Mouse (Mus musculus) embryonic facial prominence, embryonic 15.5 days (tissue): Measurements from ENCODE around the gene Tbc1d7. TPM values are rescaled to one million over a fixed set of nuclear protein-coding genes. Genes with fewer than 3 reads are reported as not detected.

Experiments used
- ATAC-seq: fragments of 200-750 bp; cut with Nextera tagmentation; 2 replicates; pipeline ENCODE4 v1.8.0; 2017; ENCODE audit warnings: low read depth, moderate TSS enrichment; ENCODE audit not compliant: insufficient number of reproducible peaks, low FRiP score, low TSS enrichment
- H3K27ac ChIP-seq: fragments of 300-500 bp; sonication (generic); replicated peaks from 2 replicates; pipeline ENCODE4 v1.5.1; 2015; ENCODE audit warnings: mild to moderate bottlenecking, inconsistent platforms
- H3K27me3 ChIP-seq: fragments of 300-500 bp; sonication (generic); 2 replicates; pipeline ENCODE4 v1.6.1; 2015; ENCODE audit warnings: inconsistent platforms
- H3K36me3 ChIP-seq: fragments of 300-500 bp; sonication (generic); 2 replicates; pipeline ENCODE4 v1.6.1; 2015; ENCODE audit warnings: mild to moderate bottlenecking, inconsistent platforms
- H3K4me1 ChIP-seq: fragments of 300-500 bp; sonication (generic); 2 replicates; pipeline ENCODE4 v1.6.1; 2015; ENCODE audit warnings: inconsistent platforms
- H3K4me2 ChIP-seq: fragments of 300-500 bp; sonication (generic); replicated peaks from 2 replicates; pipeline ENCODE4 v1.6.1; 2015; ENCODE audit warnings: mild to moderate bottlenecking, inconsistent platforms
- H3K4me3 ChIP-seq: fragments of 300-500 bp; sonication (generic); replicated peaks from 2 replicates; pipeline ENCODE4 v1.5.1; 2015; ENCODE audit warnings: mild to moderate bottlenecking, inconsistent platforms
- H3K9ac ChIP-seq: fragments of 300-500 bp; sonication (generic); 2 replicates; pipeline ENCODE4 v1.6.1; 2015; ENCODE audit warnings: inconsistent platforms
- H3K9me3 ChIP-seq: fragments of 300-500 bp; sonication (generic); replicated peaks from 2 replicates; pipeline ENCODE4 v1.6.1; 2016; ENCODE audit warnings: inconsistent platforms
- WGBS: fragments of 180-500 bp; shearing (Covaris S2); methylation state at CpG from one replicate; pipeline ENCODE4 v1.1.7; 2015; 5-methylcytosine and 5-hydroxymethylcytosine counted together
- polyA plus RNA-seq: library from polyadenylated mRNA; unstranded; fragments of >200 nt; fragmentation: Nextera tagmentation; extraction: Ambion mirVana; gene quantifications from 2 replicates; pipeline ENCODE4 v1.2.1, GENCODE M21; 2015

Tbc1d7 gene
- polyA plus RNA-seq, 1 experiment from 2014 or later: 41.3 TPM

- Histone ChIP-seq H3K36me3 (no peaks in the 10 kb centered on the region), H3K4me1 (peaks cover 13% of the 10 kb centered on the region; the same call in 1 of the 2 replicates), H3K4me3 (no peak overlapping the region), H3K27me3 (no peaks in the 10 kb centered on the region), H3K27ac (no peak overlapping the region), H3K9me3 (no peaks in the 10 kb centered on the region), H3K9ac (no peak overlapping the region), H3K4me2 (no peak overlapping the region)
- 57% methylated on average over 16 of the region's 16 CpGs for WGBS
- ATAC-seq: no peak
These were observed 37.7 kb upstream of the Tbc1d7 start for GRCm38 (mm10) chr13:43208914-43209439.

GRCm38 (mm10) chr13:43206118-43206683 lies 34.9 kb upstream of the Tbc1d7 start:
- WGBS: 84% methylated on average over 12 of the region's 12 CpGs
- ATAC-seq: no peak

GRCm38 (mm10) chr13:43203641-43204040 lies 32.3 kb upstream of the Tbc1d7 start:
- no peak overlapping the region for H3K27ac ChIP-seq
- no peak overlapping the region for H3K4me2 ChIP-seq
- H3K4me3 ChIP-seq: no peak overlapping the region
- no peaks in the 10 kb centered on the region for H3K9me3 ChIP-seq
- H3K36me3 ChIP-seq: no peaks in the 10 kb centered on the region
- 50% methylated on average over 5 of the region's 5 CpGs for WGBS
- H3K9ac ChIP-seq: no peak overlapping the region
- H3K27me3 ChIP-seq: no peaks in the 10 kb centered on the region
- no peaks in the 10 kb centered on the region for H3K4me1 ChIP-seq
- no peak for ATAC-seq

More at GRCm38 (mm10) chr13:43206118-43206683, 34.9 kb upstream of the Tbc1d7 start:
- Histone ChIP-seq H3K27me3 (no peaks in the 10 kb centered on the region), H3K9me3 (no peaks in the 10 kb centered on the region), H3K4me2 (no peak overlapping the region), H3K4me1 (peaks cover 9% of the 10 kb centered on the region; the same call in 1 of the 2 replicates), H3K4me3 (no peak overlapping the region), H3K9ac (no peak overlapping the region), H3K36me3 (no peaks in the 10 kb centered on the region), H3K27ac (no peak overlapping the region)

GRCm38 (mm10) chr13:43203234-43203633 lies 31.9 kb upstream of the Tbc1d7 start:
- no peak overlapping the region for H3K9ac ChIP-seq
- no peak overlapping the region for H3K4me2 ChIP-seq
- H3K27ac ChIP-seq: no peak overlapping the region
- no peak for ATAC-seq
- 88% methylated on average over 7 of the region's 7 CpGs for WGBS
- H3K27me3 ChIP-seq: no peaks in the 10 kb centered on the region
- H3K9me3 ChIP-seq: no peaks in the 10 kb centered on the region
- H3K4me3 ChIP-seq: no peak overlapping the region
- no peaks in the 10 kb centered on the region for H3K36me3 ChIP-seq
- H3K4me1 ChIP-seq: no peaks in the 10 kb centered on the region

GRCm38 (mm10) chr13:43202351-43202750 lies 31.1 kb upstream of the Tbc1d7 start:
- H3K27ac ChIP-seq: no peak overlapping the region
- ATAC-seq: no peak
- H3K27me3 ChIP-seq: no peaks in the 10 kb centered on the region
- H3K4me2 ChIP-seq: no peak overlapping the region
- no peak overlapping the region for H3K9ac ChIP-seq
- 73% methylated on average over 10 of the region's 10 CpGs for WGBS
- H3K36me3 ChIP-seq: no peaks in the 10 kb centered on the region
- H3K4me3 ChIP-seq: no peak overlapping the region
- no peaks in the 10 kb centered on the region for H3K9me3 ChIP-seq
- H3K4me1 ChIP-seq: no peaks in the 10 kb centered on the region

- no peak for ATAC-seq
- Histone ChIP-seq H3K27me3 (no peaks in the 10 kb centered on the region), H3K27ac (no peak overlapping the region), H3K36me3 (no peaks in the 10 kb centered on the region), H3K9me3 (no peaks in the 10 kb centered on the region), H3K4me2 (no peak overlapping the region), H3K4me1 (no peaks in the 10 kb centered on the region), H3K4me3 (no peak overlapping the region), H3K9ac (no peak overlapping the region)
- 41% methylated on average over 22 of the region's 22 CpGs for WGBS
These were observed 29.7 kb upstream of the Tbc1d7 start for GRCm38 (mm10) chr13:43201033-43201432.

GRCm38 (mm10) chr13:43200473-43200872 lies 29.2 kb upstream of the Tbc1d7 start:
- Histone ChIP-seq H3K36me3 (no peaks in the 10 kb centered on the region), H3K4me1 (no peaks in the 10 kb centered on the region), H3K27me3 (no peaks in the 10 kb centered on the region), H3K4me3 (no peak overlapping the region), H3K9ac (no peak overlapping the region), H3K4me2 (no peak overlapping the region), H3K27ac (no peak overlapping the region), H3K9me3 (no peaks in the 10 kb centered on the region)
- no peak for ATAC-seq
- WGBS: 76% methylated on average over 22 of the region's 22 CpGs

GRCm38 (mm10) chr13:43199749-43200148 lies 28.4 kb upstream of the Tbc1d7 start:
- no peak for ATAC-seq
- H3K27ac ChIP-seq: no peak overlapping the region

GRCm38 (mm10) chr13:43199282-43199681 lies 28.0 kb upstream of the Tbc1d7 start:
- WGBS: 88% methylated on average over 7 of the region's 7 CpGs
- no peak overlapping the region for H3K4me3 ChIP-seq
- no peaks in the 10 kb centered on the region for H3K36me3 ChIP-seq
- H3K4me1 ChIP-seq: no peaks in the 10 kb centered on the region
- no peak overlapping the region for H3K27ac ChIP-seq
- H3K27me3 ChIP-seq: no peaks in the 10 kb centered on the region
- H3K4me2 ChIP-seq: no peak overlapping the region
- H3K9me3 ChIP-seq: no peaks in the 10 kb centered on the region
- H3K9ac ChIP-seq: no peak overlapping the region
- ATAC-seq: no peak

More at GRCm38 (mm10) chr13:43199749-43200148, 28.4 kb upstream of the Tbc1d7 start:
- no peaks in the 10 kb centered on the region for H3K27me3 ChIP-seq
- no peak overlapping the region for H3K9ac ChIP-seq
- no peak overlapping the region for H3K4me3 ChIP-seq
- 66% methylated on average over 5 of the region's 5 CpGs for WGBS
- no peaks in the 10 kb centered on the region for H3K36me3 ChIP-seq
- no peaks in the 10 kb centered on the region for H3K4me1 ChIP-seq
- no peaks in the 10 kb centered on the region for H3K9me3 ChIP-seq
- H3K4me2 ChIP-seq: no peak overlapping the region

GRCm38 (mm10) chr13:43197187-43197586 lies 25.9 kb upstream of the Tbc1d7 start:
- no peaks in the 10 kb centered on the region for H3K9me3 ChIP-seq
- no peak overlapping the region for H3K27ac ChIP-seq
- H3K4me1 ChIP-seq: no peaks in the 10 kb centered on the region
- no peak overlapping the region for H3K9ac ChIP-seq
- H3K4me2 ChIP-seq: no peak overlapping the region
- H3K36me3 ChIP-seq: no peaks in the 10 kb centered on the region
- H3K27me3 ChIP-seq: no peaks in the 10 kb centered on the region
- WGBS: 66% methylated on average over 6 of the region's 6 CpGs
- no peak for ATAC-seq
- no peak overlapping the region for H3K4me3 ChIP-seq

- no peak overlapping the region for H3K4me2 ChIP-seq
- no peak overlapping the region for H3K27ac ChIP-seq
- peaks cover 6% of the 10 kb centered on the region; the same call in 1 of the 2 replicates for H3K4me1 ChIP-seq
- WGBS: 65% methylated on average over 7 of the region's 7 CpGs
- ATAC-seq: no peak
- no peaks in the 10 kb centered on the region for H3K27me3 ChIP-seq
- no peaks in the 10 kb centered on the region for H3K36me3 ChIP-seq
- H3K4me3 ChIP-seq: no peak overlapping the region
- no peak overlapping the region for H3K9ac ChIP-seq
- no peaks in the 10 kb centered on the region for H3K9me3 ChIP-seq
These were observed 24.7 kb upstream of the Tbc1d7 start for GRCm38 (mm10) chr13:43196000-43196399.

GRCm38 (mm10) chr13:43193932-43194331 lies 22.6 kb upstream of the Tbc1d7 start:
- Histone ChIP-seq H3K27ac (no peak overlapping the region), H3K27me3 (no peaks in the 10 kb centered on the region), H3K4me1 (peaks cover 6% of the 10 kb centered on the region; the same call in 1 of the 2 replicates), H3K4me3 (no peak overlapping the region), H3K36me3 (no peaks in the 10 kb centered on the region), H3K9ac (no peak overlapping the region), H3K9me3 (no peaks in the 10 kb centered on the region), H3K4me2 (no peak overlapping the region)
- 94% methylated on average over 8 of the region's 8 CpGs for WGBS
- ATAC-seq: no peak
